Mouse (Mus musculus) hindbrain, embryonic 14.5 days (tissue): ENCODE data around the gene Stard3. TPM values are rescaled to one million over a fixed set of nuclear protein-coding genes. Genes with fewer than 3 reads are reported as not detected.

Experiments used
- ATAC-seq: fragments of 200-750 bp; cut with Nextera tagmentation; 2 replicates; pipeline ENCODE4 v1.8.0; 2017; ENCODE audit warnings: moderate number of reproducible peaks, mild to moderate bottlenecking, moderate TSS enrichment, moderate library complexity; ENCODE audit not compliant: low FRiP score
- DNase-seq: peaks from one replicate; pipeline ENCODE4 v3.0.0-alpha.2; 2015; ENCODE audit warnings: low spot score
- H3K27ac ChIP-seq: fragments of 300-500 bp; sonication (generic); 2 replicates; pipeline ENCODE4 v1.5.1; 2014; ENCODE audit warnings: mild to moderate bottlenecking, moderate library complexity
- H3K27me3 ChIP-seq: fragments of 300-500 bp; sonication (generic); 2 replicates; pipeline ENCODE4 v1.6.1; 2014; ENCODE audit warnings: mild to moderate bottlenecking, low read length, mixed read lengths; ENCODE audit not compliant: control insufficient read depth, insufficient read depth
- H3K36me3 ChIP-seq: fragments of 300-500 bp; sonication (generic); replicated peaks from 2 replicates; pipeline ENCODE4 v1.6.1; 2014; ENCODE audit not compliant: control insufficient read depth, insufficient read depth
- H3K4me1 ChIP-seq: fragments of 300-500 bp; sonication (generic); replicated peaks from 2 replicates; pipeline ENCODE4 v1.6.1; 2014; ENCODE audit warnings: antibody characterized with exemption, low read length, mixed read lengths; ENCODE audit not compliant: control insufficient read depth, insufficient read depth
- H3K4me2 ChIP-seq: fragments of 300-500 bp; sonication (generic); replicated peaks from 2 replicates; pipeline ENCODE4 v1.6.1; 2014; ENCODE audit warnings: mild to moderate bottlenecking, moderate library complexity
- H3K4me3 ChIP-seq: fragments of 300-500 bp; sonication (generic); replicated peaks from 2 replicates; pipeline ENCODE4 v1.5.1; 2014; ENCODE audit warnings: mild to moderate bottlenecking, low read length
- H3K9ac ChIP-seq: fragments of 300-500 bp; sonication (generic); 2 replicates; pipeline ENCODE4 v1.6.1; 2014
- H3K9me3 ChIP-seq: fragments of 300-500 bp; sonication (generic); 2 replicates; pipeline ENCODE4 v1.6.1; 2016; ENCODE audit warnings: low read length; ENCODE audit not compliant: control insufficient read depth
- WGBS: fragments of 180-500 bp; shearing (Covaris S2); extraction: QIAGEN DNeasy Blood & Tissue Kit; methylation state at CpG from one replicate; pipeline ENCODE4 v1.1.7; 2014; 5-methylcytosine and 5-hydroxymethylcytosine counted together
- polyA plus RNA-seq: library from polyadenylated mRNA; unstranded; fragments of >200 nt; fragmentation: Nextera tagmentation; extraction: Ambion mirVana; gene quantifications from 2 replicates; pipeline ENCODE4 v1.2.1, GENCODE M21; 2014

The Stard3 gene
- polyA plus RNA-seq, 1 experiment from 2014 or later: 33.9 TPM

DNA sequence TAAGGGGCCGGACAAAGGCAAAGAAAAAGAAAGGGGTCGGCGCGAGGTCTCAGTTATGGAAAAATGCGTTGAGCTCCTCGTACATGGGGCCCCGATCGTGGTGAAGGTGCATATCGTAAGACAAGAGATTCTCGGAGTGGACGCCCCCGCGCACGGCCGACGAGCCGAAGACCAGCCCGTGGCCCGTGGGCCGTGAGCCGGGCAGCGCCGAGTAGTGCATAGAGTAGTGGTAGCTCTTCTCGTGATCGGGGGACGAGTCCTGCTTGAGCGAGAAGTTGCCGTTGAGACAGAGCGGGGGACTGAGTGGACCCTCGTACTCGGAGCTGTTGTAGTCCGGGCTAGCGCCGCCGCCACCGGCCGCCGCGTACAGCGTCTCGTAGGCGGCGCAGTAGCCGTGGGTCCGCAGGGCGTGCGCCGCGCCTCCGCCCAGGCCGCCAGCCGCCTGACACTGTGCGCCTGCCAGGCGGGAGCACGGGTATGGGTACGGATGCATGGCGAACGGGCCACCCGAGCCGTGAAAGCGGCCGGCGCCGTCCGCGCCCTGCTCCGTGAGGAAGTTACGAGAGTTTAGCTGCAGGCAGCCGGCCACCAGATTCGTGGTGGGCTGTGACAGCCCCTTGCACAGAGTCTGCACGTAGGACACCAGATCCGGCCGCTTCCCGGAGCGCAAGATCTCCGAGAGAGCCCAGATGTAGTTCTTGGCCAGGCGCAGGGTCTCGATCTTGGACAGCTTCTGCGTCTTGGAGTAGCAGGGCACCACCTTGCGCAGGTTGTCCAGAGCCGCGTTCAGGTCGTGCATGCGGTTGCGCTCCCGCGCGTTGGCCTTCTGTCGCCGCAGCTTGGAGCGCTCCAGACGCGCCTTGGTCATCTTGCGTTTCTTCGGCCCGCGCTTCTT, 30.8 kb upstream of the Stard3 start:
- Histone ChIP-seq H3K27me3 (peaks cover 91% of the 10 kb centered on the region), H3K27ac (peak overlapping the region; percentile 87), H3K4me3 (peak overlapping the region; percentile 46), H3K9ac (peak overlapping the region; percentile 75), H3K4me2 (peak overlapping the region; percentile 52), H3K36me3 (no peaks in the 10 kb centered on the region), H3K9me3 (no peaks in the 10 kb centered on the region), H3K4me1 (peaks cover 10% of the 10 kb centered on the region; the same call in 1 of the 2 replicates)
- DNase-seq (no peak), ATAC-seq (no peak)
- under 1% methylated on average over 91 of the region's 97 CpGs for WGBS

DNA sequence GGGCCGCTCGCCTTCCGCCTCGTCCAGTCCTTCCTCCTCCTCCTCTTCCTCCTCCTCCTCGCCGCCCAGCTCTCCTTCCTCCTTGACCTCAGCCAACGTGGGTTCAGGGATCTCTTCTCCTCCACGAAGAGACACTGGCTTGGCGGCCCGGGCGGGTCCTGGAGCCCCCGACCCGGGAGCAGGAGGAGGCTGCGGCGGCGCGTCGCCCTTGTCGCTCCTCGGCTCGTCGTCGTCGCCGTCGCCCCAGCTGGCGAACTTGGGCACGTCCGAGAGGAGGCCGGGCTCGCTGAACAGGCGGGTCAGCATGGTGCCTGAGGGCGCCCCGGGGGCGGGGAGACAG, 30.2 kb upstream of the Stard3 start:
- WGBS: under 1% methylated on average over 35 of the region's 35 CpGs

DNA sequence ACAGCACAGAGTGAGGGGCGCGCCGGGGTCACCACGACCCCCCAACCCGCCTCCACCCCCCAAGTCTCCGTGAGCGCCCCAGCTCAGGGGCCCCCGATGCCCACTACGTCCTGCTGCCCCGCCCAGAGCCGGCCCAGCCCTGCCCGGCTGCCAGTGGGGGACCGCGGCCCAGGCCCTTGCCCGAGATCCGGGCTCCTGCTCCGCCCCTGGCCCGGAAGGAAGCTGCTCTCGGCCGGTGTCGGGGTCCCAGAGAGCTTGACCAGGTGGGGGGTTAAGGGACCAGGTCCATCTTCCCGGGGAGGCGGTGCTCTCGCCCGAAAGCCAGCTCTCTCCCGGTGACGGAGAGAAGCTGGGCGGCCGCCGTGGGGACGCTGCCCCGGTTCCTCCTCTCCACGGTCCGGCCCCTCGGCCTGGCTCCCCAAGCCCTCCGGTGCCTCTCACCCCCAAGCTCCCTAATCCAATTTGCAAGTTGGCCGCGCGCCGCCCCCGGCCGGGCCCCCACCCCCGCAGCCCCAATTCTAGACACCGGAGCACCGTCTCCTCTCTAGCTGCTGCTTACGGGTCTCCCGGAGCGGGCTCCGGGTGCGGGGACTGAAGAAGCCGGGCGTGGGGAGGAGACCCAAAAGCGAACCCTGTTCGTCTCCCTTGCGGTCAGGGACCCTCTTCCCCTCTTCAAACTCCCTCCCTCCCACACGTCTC, 29.6 kb upstream of the Stard3 start:
- Histone ChIP-seq H3K4me2 (peak overlapping the region; percentile 52), H3K36me3 (no peaks in the 10 kb centered on the region), H3K4me3 (peak overlapping the region; percentile 46), H3K9me3 (no peaks in the 10 kb centered on the region), H3K27ac (peak overlapping the region; percentile 87), H3K9ac (peak overlapping the region; percentile 75), H3K4me1 (peaks cover 10% of the 10 kb centered on the region; the same call in 1 of the 2 replicates), H3K27me3 (peaks cover 91% of the 10 kb centered on the region)
- ATAC-seq: peak; percentile 16; the same call in 1 of the 2 replicates
- under 1% methylated on average over 55 of the region's 56 CpGs for WGBS
- DNase-seq: no peak

More for the DNA sequence above, 30.2 kb upstream of the Stard3 start:
- peak overlapping the region; percentile 46 for H3K4me3 ChIP-seq
- peaks cover 91% of the 10 kb centered on the region for H3K27me3 ChIP-seq
- H3K9ac ChIP-seq: peak overlapping the region; percentile 75
- H3K27ac ChIP-seq: peak overlapping the region; percentile 87
- ATAC-seq (no peak; the same call in 1 of the 2 replicates), DNase-seq (no peak)
- H3K4me2 ChIP-seq: peak overlapping the region; percentile 52
- H3K36me3 ChIP-seq: no peaks in the 10 kb centered on the region
- no peaks in the 10 kb centered on the region for H3K9me3 ChIP-seq
- H3K4me1 ChIP-seq: peaks cover 10% of the 10 kb centered on the region; the same call in 1 of the 2 replicates

DNA sequence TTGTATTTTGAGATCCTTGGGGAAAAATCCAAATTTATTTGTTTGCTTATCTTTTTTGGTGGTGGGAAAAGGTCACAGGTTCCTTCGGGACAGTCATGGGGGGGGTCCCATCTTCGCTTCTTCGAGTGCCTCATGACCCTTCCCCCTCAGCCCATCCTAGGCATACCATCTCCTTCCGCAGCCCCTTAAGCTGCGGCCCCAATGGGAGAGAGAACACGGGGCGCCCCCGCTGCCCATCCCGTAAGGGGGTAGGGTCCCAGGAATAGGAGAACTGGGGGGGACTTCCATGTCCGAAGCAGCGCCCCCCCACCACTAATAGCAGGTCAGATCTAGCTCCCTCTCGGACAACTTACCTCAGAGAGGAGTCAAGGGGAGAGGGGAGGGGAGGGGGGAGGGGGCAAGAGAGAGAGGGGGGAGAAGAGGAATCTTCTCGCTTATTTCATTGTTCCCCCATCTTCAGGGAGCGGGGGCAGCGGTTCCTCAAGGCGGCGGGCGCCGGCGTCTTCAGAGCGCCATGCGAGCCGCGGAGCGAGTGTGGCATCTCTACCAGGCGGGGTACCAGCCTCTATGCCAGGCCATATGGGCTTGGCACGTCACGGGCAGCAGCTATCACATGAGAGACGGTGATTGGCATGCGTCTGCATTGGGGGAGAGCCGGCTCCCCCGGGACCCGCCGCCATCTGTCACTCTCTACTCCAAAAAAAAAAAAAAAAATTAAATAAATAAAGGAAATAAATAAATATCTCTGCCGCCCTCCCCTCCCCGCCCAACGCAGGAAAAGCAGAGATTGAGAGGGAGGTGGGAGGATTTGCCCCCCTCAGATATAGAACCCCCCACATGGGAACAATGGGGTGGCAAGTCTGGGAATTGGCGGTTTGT, 28.8 kb upstream of the Stard3 start, which contains the start of gene Neurod2:
TSS of gene Neurod2 (minus strand) at position 568 of the 879 bp plus-strand sequence.
- peak; percentile 68 for DNase-seq
- peak within 1 kb of the TSS; percentile 87 for H3K27ac ChIP-seq
- peaks cover 91% of the 10 kb centered on the region for H3K27me3 ChIP-seq
- no peaks in the 10 kb centered on the region for H3K36me3 ChIP-seq
- H3K4me3 ChIP-seq: peak within 1 kb of the TSS; percentile 46
- H3K9me3 ChIP-seq: no peaks in the 10 kb centered on the region
- H3K4me2 ChIP-seq: peak within 1 kb of the TSS; percentile 52
- WGBS: under 1% methylated on average over 37 of the region's 38 CpGs
- H3K4me1 ChIP-seq: peaks cover 15% of the 10 kb centered on the region; the same call in 1 of the 2 replicates
- peak within 1 kb of the TSS; percentile 75 for H3K9ac ChIP-seq
- peak; percentile 71 for ATAC-seq

DNA sequence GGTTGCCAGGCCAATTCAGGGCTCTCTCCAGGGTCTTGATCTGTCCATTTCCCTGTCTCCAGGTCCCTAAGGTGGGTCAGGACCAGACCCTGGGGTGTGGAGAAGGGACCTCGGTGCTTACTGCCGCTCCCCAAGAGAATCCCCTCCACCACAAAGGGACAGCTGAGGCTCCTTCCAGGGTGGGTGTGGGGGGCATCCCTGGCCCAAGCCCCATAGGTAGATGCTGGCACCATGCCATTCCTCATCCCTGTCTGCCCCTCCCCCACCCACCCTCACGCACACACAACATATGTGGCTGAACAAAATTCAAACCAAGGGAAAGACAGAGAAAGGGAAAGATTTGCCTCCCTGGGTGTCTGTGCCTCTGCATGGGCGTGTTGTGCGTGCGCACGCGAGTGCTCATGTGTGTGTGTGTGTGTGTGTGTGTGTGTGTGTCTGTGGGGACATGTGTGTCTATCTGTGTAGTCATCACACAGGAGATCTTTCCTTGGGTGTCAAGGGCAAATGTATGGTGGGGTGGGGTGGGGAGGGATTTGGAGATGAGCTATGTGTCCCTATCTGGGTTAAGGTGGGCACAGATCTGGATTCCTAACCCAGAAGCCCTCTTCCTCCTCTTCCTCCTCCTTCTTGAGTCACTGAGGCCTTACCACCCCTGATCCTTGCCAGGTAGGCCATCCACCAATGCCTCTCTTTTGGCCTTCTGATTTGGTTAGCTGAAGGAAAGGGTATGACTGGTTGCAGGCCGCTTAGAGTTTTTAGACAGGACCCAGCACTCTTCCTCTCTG, 28.0 kb upstream of the Stard3 start:
- peaks cover 21% of the 10 kb centered on the region; the same call in 1 of the 2 replicates for H3K4me1 ChIP-seq
- peak overlapping the region; percentile 87 for H3K27ac ChIP-seq
- no peak overlapping the region for H3K4me3 ChIP-seq
- no peaks in the 10 kb centered on the region for H3K36me3 ChIP-seq
- peak overlapping the region; percentile 32 for H3K4me2 ChIP-seq
- H3K9ac ChIP-seq: no peak overlapping the region
- ATAC-seq (no peak), DNase-seq (no peak)
- no peaks in the 10 kb centered on the region for H3K9me3 ChIP-seq
- WGBS: 25% methylated on average over 8 of the region's 9 CpGs
- H3K27me3 ChIP-seq: peaks cover 91% of the 10 kb centered on the region

DNA sequence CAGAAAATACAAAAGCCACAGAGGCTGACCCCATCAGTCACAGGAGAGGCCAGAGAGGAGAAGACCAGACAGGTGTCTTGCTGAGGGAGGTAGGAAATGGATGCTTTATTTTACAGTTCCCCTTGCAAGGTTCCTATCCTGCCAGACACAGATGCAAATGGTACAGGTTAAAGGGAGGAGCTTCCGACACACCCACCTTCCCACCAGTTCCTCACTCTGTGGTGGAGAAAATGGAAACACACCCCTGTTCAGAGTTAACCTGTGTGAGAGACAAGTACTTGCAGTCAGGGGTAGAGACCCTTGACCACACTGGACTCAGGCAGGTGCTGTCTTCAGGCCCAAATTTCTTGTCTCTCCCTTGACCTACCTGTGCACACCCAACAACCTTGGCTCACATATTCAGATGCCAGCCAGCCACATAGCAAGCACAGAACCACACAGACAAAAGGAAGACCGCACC, 27.4 kb upstream of the Stard3 start:
- Histone ChIP-seq H3K4me1 (peaks cover 21% of the 10 kb centered on the region; the same call in 1 of the 2 replicates), H3K9ac (no peak overlapping the region), H3K9me3 (no peaks in the 10 kb centered on the region), H3K4me3 (no peak overlapping the region), H3K36me3 (no peaks in the 10 kb centered on the region), H3K27me3 (peaks cover 91% of the 10 kb centered on the region), H3K27ac (peak overlapping the region; percentile 87), H3K4me2 (no peak overlapping the region)
- WGBS: 54% methylated on average over 2 of the region's 2 CpGs
- ATAC-seq: no peak
- DNase-seq: no peak

DNA sequence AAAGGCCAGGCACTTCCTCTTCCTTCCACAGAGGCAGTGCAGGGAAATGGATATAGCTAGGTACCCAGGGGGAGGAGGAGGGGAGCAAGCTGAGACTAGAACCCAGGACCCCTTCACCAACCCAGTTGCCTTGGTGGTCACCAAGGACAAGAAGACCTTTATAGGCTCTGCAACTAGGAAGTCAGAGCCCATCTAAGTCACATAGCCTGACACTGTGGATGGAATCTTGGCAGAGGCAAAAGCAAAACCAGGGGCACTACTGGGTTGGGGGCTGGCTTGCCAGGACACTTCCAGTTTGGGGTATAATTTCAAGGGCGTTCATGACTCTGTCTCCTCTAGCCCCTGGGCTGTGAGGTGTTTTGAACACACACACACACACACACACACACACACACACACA, 26.8 kb upstream of the Stard3 start:
- Histone ChIP-seq H3K4me3 (no peak overlapping the region), H3K4me2 (no peak overlapping the region), H3K36me3 (no peaks in the 10 kb centered on the region), H3K27me3 (peaks cover 91% of the 10 kb centered on the region), H3K9ac (no peak overlapping the region), H3K9me3 (no peaks in the 10 kb centered on the region), H3K4me1 (peaks cover 21% of the 10 kb centered on the region; the same call in 1 of the 2 replicates), H3K27ac (no peak overlapping the region)
- no peak for ATAC-seq
- DNase-seq: no peak
- WGBS: 70% methylated on average over 1 of the region's 1 CpGs

DNA sequence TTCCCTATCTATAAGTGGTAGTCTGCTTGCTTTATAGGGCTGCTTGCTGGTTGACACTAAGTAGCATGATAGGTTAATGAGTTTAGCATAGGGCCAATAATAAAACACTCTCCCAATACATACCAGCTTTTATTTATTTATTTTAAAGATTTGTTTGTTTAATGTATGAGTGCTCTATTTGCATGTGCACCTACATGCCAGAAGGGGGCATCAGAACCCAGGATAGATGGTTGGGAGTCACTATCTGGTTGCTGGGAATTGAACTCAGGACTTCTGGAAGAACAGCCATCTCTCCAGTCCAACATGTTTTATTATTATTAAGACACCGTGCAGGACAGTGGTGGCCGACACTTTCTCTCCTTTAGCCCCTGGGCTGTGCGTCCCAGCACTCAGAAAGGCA, 26.0 kb upstream of the Stard3 start:
- no peaks in the 10 kb centered on the region for H3K36me3 ChIP-seq
- no peak for DNase-seq
- H3K4me2 ChIP-seq: no peak overlapping the region
- ATAC-seq: no peak
- H3K9ac ChIP-seq: no peak overlapping the region
- no peaks in the 10 kb centered on the region for H3K9me3 ChIP-seq
- H3K27ac ChIP-seq: no peak overlapping the region
- peaks cover 92% of the 10 kb centered on the region for H3K27me3 ChIP-seq
- H3K4me1 ChIP-seq: peaks cover 21% of the 10 kb centered on the region; the same call in 1 of the 2 replicates
- WGBS: 82% methylated on average over 3 of the region's 3 CpGs
- no peak overlapping the region for H3K4me3 ChIP-seq
